ENCODE assay signal across 8 mouse cellular contexts in the genomic region with DNA sequence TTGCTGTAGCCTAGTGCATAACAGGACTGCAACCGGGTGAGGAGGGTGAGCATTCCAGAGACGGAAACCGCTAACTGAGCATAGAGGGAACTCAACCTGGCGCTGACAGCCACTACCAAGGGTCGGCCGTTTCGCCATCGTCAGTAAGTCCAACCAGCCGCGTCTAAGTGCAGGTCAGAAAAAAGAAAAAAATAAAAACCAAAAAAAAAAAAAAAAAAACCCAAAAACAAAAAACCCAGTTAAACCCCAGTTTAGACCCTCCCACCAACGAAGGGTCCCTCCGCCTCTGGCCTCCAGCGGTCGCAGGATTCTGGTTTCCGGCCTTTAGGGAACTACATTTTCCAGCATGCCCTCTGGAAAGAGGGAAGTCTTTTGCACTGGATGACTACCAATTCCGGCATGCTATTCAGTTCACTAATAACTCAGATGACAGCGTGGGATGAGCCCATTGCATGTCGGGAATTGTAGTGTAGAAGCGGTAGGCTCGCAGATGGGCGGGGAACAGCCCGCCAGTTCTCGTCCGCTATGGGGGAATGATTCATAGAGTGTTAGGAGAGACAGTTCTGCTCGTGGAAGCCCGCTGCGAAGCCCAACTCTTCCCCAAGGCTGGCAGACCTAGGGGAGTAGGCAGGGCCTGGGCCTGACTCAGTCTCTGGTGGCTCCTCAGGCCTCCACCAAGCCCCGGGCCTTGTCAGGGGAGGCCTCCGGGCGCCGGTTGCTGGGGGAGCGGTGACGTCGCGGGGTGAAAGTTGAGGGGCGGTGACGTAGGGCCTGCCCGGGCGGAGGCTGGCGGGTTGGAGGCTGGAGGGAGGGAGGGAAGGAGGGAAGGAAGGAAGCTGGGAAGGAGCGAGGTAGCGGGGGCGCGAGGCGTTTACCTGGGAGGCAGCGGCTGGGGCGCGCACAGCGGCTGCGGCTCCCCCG. TPM values are rescaled to one million over a fixed set of nuclear protein-coding genes. Genes with fewer than 3 reads are reported as not detected.
DNase-seq lines count a peak whose midpoint lies in the region; ATAC-seq and TF ChIP-seq lines count a peak whose summit lies in the region.

A gene (plus strand): TSS at position 807 of the 921 bp plus-strand sequence.

- peak within 1 kb of the TSS; percentile 84 for H3K4me3 ChIP-seq in forebrain, embryonic 10.5 days
- peak within 1 kb of the TSS; percentile 87 for H3K4me3 ChIP-seq in heart, embryonic 15.5 days
- peak within 1 kb of the TSS; percentile 69 to 86 for H3K4me3 ChIP-seq in liver, embryonic 14.5 days (ENCODE audit: insufficient read depth in 1 of 2, low read depth in 2 of 2, low read length in 2 of 2)
- H3K4me3 ChIP-seq in neural tube, embryonic 11.5 days (ENCODE audit: low read depth, low read length), result peak within 1 kb of the TSS; percentile 82
- H3K4me3 ChIP-seq in stomach, postnatal 0 days (ENCODE audit: low read depth, low read length), result peak within 1 kb of the TSS; percentile 69

- peak; percentile 89 to 95 for DNase-seq in CD8-positive naive resting alpha-beta T cell, adult 2 months (ENCODE audit: low read depth in 2 of 2, low spot score in 2 of 2)
- DNase-seq in c-Kit-positive CD71-negative TER-119-negative erythroid progenitor cells, embryonic 14.5 days (ENCODE audit: low read depth), result peak; percentile 87
- peak; percentile 97 for DNase-seq in forebrain, embryonic 10.5 days (ENCODE audit: extremely low spot score, low spot score)
- peak; percentile 96 to 97 for DNase-seq in kidney, postnatal 25 days
- peak; percentile 90 to 94 (median 91) for DNase-seq in liver, embryonic 14.5 days (ENCODE audit: low read depth in 3 of 3, low spot score in 3 of 3)
- peak; percentile 96 for DNase-seq in neural tube, embryonic 11.5 days (ENCODE audit: low spot score)
- peak; percentile 96 for DNase-seq in stomach, postnatal 0 days (ENCODE audit: low spot score)

- no peaks in the 10 kb centered on the region for H3K9me3 ChIP-seq in forebrain, embryonic 10.5 days
- H3K9me3 ChIP-seq in heart, embryonic 15.5 days (replicated peaks), result no peaks in the 10 kb centered on the region
- H3K9me3 ChIP-seq in liver, embryonic 14.5 days (ENCODE audit: control insufficient read depth, low read length), result no peaks in the 10 kb centered on the region
- H3K9me3 ChIP-seq in neural tube, embryonic 11.5 days (ENCODE audit: control insufficient read depth, low read length), result no peaks in the 10 kb centered on the region
- no peaks in the 10 kb centered on the region for H3K9me3 ChIP-seq in stomach, postnatal 0 days (ENCODE audit: control insufficient read depth, low read length)

- peak within 1 kb of the TSS; percentile 70 for H3K4me2 ChIP-seq in heart, embryonic 15.5 days
- peak within 1 kb of the TSS; percentile 77 for H3K4me2 ChIP-seq in liver, embryonic 14.5 days (ENCODE audit: low read depth)
- H3K4me2 ChIP-seq in neural tube, embryonic 11.5 days (ENCODE audit: low read depth), result peak within 1 kb of the TSS; percentile 66
- peak within 1 kb of the TSS; percentile 75 for H3K4me2 ChIP-seq in stomach, postnatal 0 days (replicated peaks; ENCODE audit: low read depth)

- TF ChIP-seq CTCF in liver, embryonic 14.5 days (IDR thresholded peaks at IDR 0.05; ENCODE audit: low read depth), result peak; percentile 17; the same call in 1 of the 2 replicates
- peak; percentile 16; the same call in 1 of the 2 replicates for TF ChIP-seq CTCF in stomach, postnatal 0 days (IDR thresholded peaks at IDR 0.05; ENCODE audit: low read depth)

- peak within 1 kb of the TSS; percentile 97 for H3K27ac ChIP-seq in forebrain, embryonic 10.5 days
- peak within 1 kb of the TSS; percentile 96 for H3K27ac ChIP-seq in heart, embryonic 15.5 days
- peak within 1 kb of the TSS; percentile 70 for H3K27ac ChIP-seq in liver, embryonic 14.5 days
- H3K27ac ChIP-seq in neural tube, embryonic 11.5 days (ENCODE audit: low read depth, low read length), result peak within 1 kb of the TSS; percentile 79
- peak within 1 kb of the TSS; percentile 95 for H3K27ac ChIP-seq in stomach, postnatal 0 days (replicated peaks)

- H3K9ac ChIP-seq in heart, embryonic 15.5 days, result peak within 1 kb of the TSS; percentile 87
- H3K9ac ChIP-seq in liver, embryonic 14.5 days (replicated peaks), result peak within 1 kb of the TSS; percentile 86
- peak within 1 kb of the TSS; percentile 74 for H3K9ac ChIP-seq in neural tube, embryonic 11.5 days (ENCODE audit: low read length)
- peak within 1 kb of the TSS; percentile 79 for H3K9ac ChIP-seq in stomach, postnatal 0 days (ENCODE audit: low read length)

- peaks cover 33% of the 10 kb centered on the region for H3K4me1 ChIP-seq in forebrain, embryonic 10.5 days
- peaks cover 16% of the 10 kb centered on the region for H3K4me1 ChIP-seq in heart, embryonic 15.5 days (replicated peaks)
- peaks cover 6 to 9% of the 10 kb centered on the region in 2 experiments; a peak in 3 of 4 replicates for H3K4me1 ChIP-seq in liver, embryonic 14.5 days (replicated peaks; ENCODE audit: control insufficient read depth in 2 of 2, insufficient read depth in 2 of 2, low read length in 1 of 2)
- H3K4me1 ChIP-seq in neural tube, embryonic 11.5 days (ENCODE audit: control insufficient read depth, insufficient read depth, low read length), result peaks cover 8% of the 10 kb centered on the region; the same call in 1 of the 2 replicates
- H3K4me1 ChIP-seq in stomach, postnatal 0 days (replicated peaks; ENCODE audit: control insufficient read depth, insufficient read depth), result no peaks in the 10 kb centered on the region

- peak; percentile 97 for ATAC-seq in heart, embryonic 15.5 days (replicated peaks; ENCODE audit: insufficient number of reproducible peaks, insufficient read depth, low FRiP score, low read depth)
- peak; percentile 97 for ATAC-seq in liver, embryonic 14.5 days (ENCODE audit: insufficient read depth)
- peak; percentile 95 for ATAC-seq in neural tube, embryonic 11.5 days (ENCODE audit: insufficient read depth, low FRiP score, low TSS enrichment)
- ATAC-seq in stomach, postnatal 0 days (ENCODE audit: low FRiP score, low TSS enrichment), result peak; percentile 99

- under 1% methylated on average over 51 of the region's 51 CpGs for WGBS in forebrain, embryonic 10.5 days
- WGBS in heart, embryonic 15.5 days, result under 1% methylated on average over 51 of the region's 51 CpGs
- WGBS in liver, embryonic 14.5 days (ENCODE audit: insufficient replicate concordance), result under 1% methylated on average over 51 of the region's 51 CpGs
- WGBS in neural tube, embryonic 11.5 days, result under 1% methylated on average over 46 of the region's 51 CpGs
- under 1% methylated on average over 45 of the region's 51 CpGs for WGBS in stomach, postnatal 0 days

- H3K27me3 ChIP-seq in forebrain, embryonic 10.5 days (ENCODE audit: poor library complexity, severe bottlenecking), result peaks cover 39% of the 10 kb centered on the region
- H3K27me3 ChIP-seq in heart, embryonic 15.5 days, result no peaks in the 10 kb centered on the region
- no peaks in the 10 kb centered on the region for H3K27me3 ChIP-seq in liver, embryonic 14.5 days (ENCODE audit: control insufficient read depth, insufficient read depth, low read length)
- no peaks in the 10 kb centered on the region for H3K27me3 ChIP-seq in neural tube, embryonic 11.5 days (ENCODE audit: control insufficient read depth, insufficient read depth, low read length)
- H3K27me3 ChIP-seq in stomach, postnatal 0 days (ENCODE audit: control insufficient read depth, insufficient read depth, low read length), result no peaks in the 10 kb centered on the region

- no peak for TF ChIP-seq EP300 in liver, embryonic 14.5 days (IDR thresholded peaks at IDR 0.05; ENCODE audit: low read depth)
- peak; percentile 84 for TF ChIP-seq EP300 in stomach, postnatal 0 days (optimal IDR thresholded peaks at IDR 0.05)

- peaks cover 6% of the 10 kb centered on the region; the same call in 1 of the 2 replicates for H3K36me3 ChIP-seq in forebrain, embryonic 10.5 days (replicated peaks)
- H3K36me3 ChIP-seq in heart, embryonic 15.5 days, result no peaks in the 10 kb centered on the region
- H3K36me3 ChIP-seq in liver, embryonic 14.5 days (replicated peaks; ENCODE audit: control insufficient read depth, insufficient read depth, low read depth), result no peaks in the 10 kb centered on the region
- H3K36me3 ChIP-seq in neural tube, embryonic 11.5 days (ENCODE audit: control insufficient read depth, insufficient read depth, low read length), result no peaks in the 10 kb centered on the region
- no peaks in the 10 kb centered on the region for H3K36me3 ChIP-seq in stomach, postnatal 0 days (ENCODE audit: control insufficient read depth, insufficient read depth, low read length)

RNA-seq across cellular contexts. Expression of the gene that starts here (rescaled TPM):
- polyA plus RNA-seq in forebrain, embryonic 10.5 days (2016; fragmentation: Nextera tagmentation; extraction: Ambion mirVana), result 25.3 and 27.8 TPM in 2 replicates
- 13.6 and 16.1 TPM in 2 replicates for polyA plus RNA-seq in heart, embryonic 15.5 days (2015; fragmentation: Nextera tagmentation; extraction: Ambion mirVana)
- 4.2 and 4.5 TPM in 2 replicates for polyA plus RNA-seq in liver, embryonic 14.5 days (2012; rRNA removed)
- 2.6 and 2.8 TPM in 2 replicates for polyA plus RNA-seq in liver, embryonic 14.5 days (2014; fragmentation: Nextera tagmentation; extraction: Ambion mirVana)
- polyA plus RNA-seq in neural tube, embryonic 11.5 days (2014; fragmentation: Nextera tagmentation; extraction: Ambion mirVana), result 31.7 and 32.9 TPM in 2 replicates
- 7.3 and 7.4 TPM in 2 replicates for polyA plus RNA-seq in stomach, postnatal 0 days (2015; fragmentation: Nextera tagmentation; extraction: Ambion mirVana)

Comparison
In these comparisons a context has a peak if more than half of its experiments do, and no peak if none do; other contexts are left out.
1. Peak in every context shown above with its lines: DNase-seq, ATAC-seq, H3K4me3 ChIP-seq and H3K27ac ChIP-seq.